Mouse (Mus musculus): ENCODE data around the gene Gm21119. TPM values are rescaled to one million over a fixed set of nuclear protein-coding genes. Genes with fewer than 3 reads are reported as not detected.
"Not testable (repeated sequence)": the region's sequence is repeated elsewhere in the genome, so short reads cannot be mapped to it uniquely, and the experiment has no call there.

The Gm21119 gene
- polyA plus RNA-seq, 1 experiment from 2014 or later: not detected

- not testable (repeated sequence) for H3K27me3 ChIP-seq (ENCODE audit: insufficient read depth, low read length)
Observed at GRCm38 (mm10) chr8:20596081-20596841, 18.5 kb upstream of the Gm21119 start.

GRCm38 (mm10) chr8:20596842-20597708, 17.6 kb upstream of the Gm21119 start:
- not testable (repeated sequence) for H3K27ac ChIP-seq (ENCODE audit: low read length); H3K27me3 ChIP-seq (ENCODE audit: insufficient read depth, low read length); H3K4me3 ChIP-seq (ENCODE audit: low read length); H3K4me2 ChIP-seq (replicated peaks; ENCODE audit: low read depth, low read length); H3K4me1 ChIP-seq (ENCODE audit: insufficient read depth, low read length); H3K36me3 ChIP-seq (ENCODE audit: insufficient read depth, low read length); H3K9me3 ChIP-seq (ENCODE audit: low read length); H3K9ac ChIP-seq (replicated peaks; ENCODE audit: low read length)
- ATAC-seq (ENCODE audit: low FRiP score, low TSS enrichment): peak; percentile 85
- 77% methylated on average over 8 of the region's 13 CpGs for WGBS

More at GRCm38 (mm10) chr8:20596081-20596841, 18.5 kb upstream of the Gm21119 start:
- H3K9ac ChIP-seq (replicated peaks; ENCODE audit: low read length); H3K4me3 ChIP-seq (ENCODE audit: low read length); H3K4me2 ChIP-seq (replicated peaks; ENCODE audit: low read depth, low read length); H3K27ac ChIP-seq (ENCODE audit: low read length); H3K4me1 ChIP-seq (ENCODE audit: insufficient read depth, low read length); H3K36me3 ChIP-seq (ENCODE audit: insufficient read depth, low read length); H3K9me3 ChIP-seq (ENCODE audit: low read length): not testable (repeated sequence)
- 0 out of 2 replicates have a peak, but pooled peaks have one; percentile 49 for ATAC-seq (ENCODE audit: low FRiP score, low TSS enrichment)
- 84% methylated on average over 6 of the region's 9 CpGs for WGBS

GRCm38 (mm10) chr8:20598300-20599170, 16.2 kb upstream of the Gm21119 start:
- not testable (repeated sequence) for H3K27ac ChIP-seq (ENCODE audit: low read length); H3K36me3 ChIP-seq (ENCODE audit: insufficient read depth, low read length); H3K4me3 ChIP-seq (ENCODE audit: low read length); H3K9ac ChIP-seq (replicated peaks; ENCODE audit: low read length); H3K4me1 ChIP-seq (ENCODE audit: insufficient read depth, low read length); H3K9me3 ChIP-seq (ENCODE audit: low read length); H3K4me2 ChIP-seq (replicated peaks; ENCODE audit: low read depth, low read length); H3K27me3 ChIP-seq (ENCODE audit: insufficient read depth, low read length)
- WGBS: 86% methylated on average over 5 of the region's 10 CpGs
- ATAC-seq (ENCODE audit: low FRiP score, low TSS enrichment): peak; percentile 95

GRCm38 (mm10) chr8:20599350-20599749, 15.4 kb upstream of the Gm21119 start:
- not testable (repeated sequence) for H3K9ac ChIP-seq (replicated peaks; ENCODE audit: low read length); H3K9me3 ChIP-seq (ENCODE audit: low read length); H3K27ac ChIP-seq (ENCODE audit: low read length); H3K4me2 ChIP-seq (replicated peaks; ENCODE audit: low read depth, low read length); H3K27me3 ChIP-seq (ENCODE audit: insufficient read depth, low read length); H3K36me3 ChIP-seq (ENCODE audit: insufficient read depth, low read length); H3K4me1 ChIP-seq (ENCODE audit: insufficient read depth, low read length); ATAC-seq (ENCODE audit: low FRiP score, low TSS enrichment); H3K4me3 ChIP-seq (ENCODE audit: low read length)
- 82% methylated on average over 3 of the region's 6 CpGs for WGBS

GRCm38 (mm10) chr8:20610856-20611255, 3.9 kb upstream of the Gm21119 start:
- H3K4me2 ChIP-seq (replicated peaks; ENCODE audit: low read depth, low read length); H3K27ac ChIP-seq (ENCODE audit: low read length); H3K4me1 ChIP-seq (ENCODE audit: insufficient read depth, low read length); ATAC-seq (ENCODE audit: low FRiP score, low TSS enrichment); H3K27me3 ChIP-seq (ENCODE audit: insufficient read depth, low read length); H3K4me3 ChIP-seq (ENCODE audit: low read length); H3K36me3 ChIP-seq (ENCODE audit: insufficient read depth, low read length); H3K9me3 ChIP-seq (ENCODE audit: low read length); H3K9ac ChIP-seq (replicated peaks; ENCODE audit: low read length): not testable (repeated sequence)
- no CpG with 5 or more reads among the region's 1 CpGs for WGBS

- not testable (repeated sequence) for H3K4me3 ChIP-seq (ENCODE audit: low read length); H3K27ac ChIP-seq (ENCODE audit: low read length); ATAC-seq (ENCODE audit: low FRiP score, low TSS enrichment); H3K36me3 ChIP-seq (ENCODE audit: insufficient read depth, low read length); H3K27me3 ChIP-seq (ENCODE audit: insufficient read depth, low read length); H3K9me3 ChIP-seq (ENCODE audit: low read length); H3K4me2 ChIP-seq (replicated peaks; ENCODE audit: low read depth, low read length); H3K9ac ChIP-seq (replicated peaks; ENCODE audit: low read length); H3K4me1 ChIP-seq (ENCODE audit: insufficient read depth, low read length)
Observed at GRCm38 (mm10) chr8:20612721-20613120, 2.0 kb upstream of the Gm21119 start.

- H3K4me2 ChIP-seq (replicated peaks; ENCODE audit: low read depth, low read length); H3K4me3 ChIP-seq (ENCODE audit: low read length); ATAC-seq (ENCODE audit: low FRiP score, low TSS enrichment); H3K9ac ChIP-seq (replicated peaks; ENCODE audit: low read length); H3K4me1 ChIP-seq (ENCODE audit: insufficient read depth, low read length); H3K27ac ChIP-seq (ENCODE audit: low read length); H3K36me3 ChIP-seq (ENCODE audit: insufficient read depth, low read length); H3K27me3 ChIP-seq (ENCODE audit: insufficient read depth, low read length); H3K9me3 ChIP-seq (ENCODE audit: low read length): not testable (repeated sequence)
- WGBS: 50% methylated on average over 1 of the region's 1 CpGs
Observed at GRCm38 (mm10) chr8:20630766-20631165, 16.0 kb downstream of the Gm21119 start.

- no CpG with 5 or more reads among the region's 1 CpGs for WGBS
- not testable (repeated sequence) for H3K27me3 ChIP-seq (ENCODE audit: insufficient read depth, low read length); H3K27ac ChIP-seq (ENCODE audit: low read length); ATAC-seq (ENCODE audit: low FRiP score, low TSS enrichment); H3K4me3 ChIP-seq (ENCODE audit: low read length); H3K9ac ChIP-seq (replicated peaks; ENCODE audit: low read length); H3K4me1 ChIP-seq (ENCODE audit: insufficient read depth, low read length); H3K4me2 ChIP-seq (replicated peaks; ENCODE audit: low read depth, low read length); H3K36me3 ChIP-seq (ENCODE audit: insufficient read depth, low read length); H3K9me3 ChIP-seq (ENCODE audit: low read length)
Observed at GRCm38 (mm10) chr8:20637931-20638330, 23.2 kb downstream of the Gm21119 start.

- H3K4me3 ChIP-seq (ENCODE audit: low read length); ATAC-seq (ENCODE audit: low FRiP score, low TSS enrichment); H3K4me2 ChIP-seq (replicated peaks; ENCODE audit: low read depth, low read length): not testable (repeated sequence)
Observed at GRCm38 (mm10) chr8:20643536-20643935, 28.8 kb downstream of the Gm21119 start.

More at GRCm38 (mm10) chr8:20643536-20643935, 28.8 kb downstream of the Gm21119 start:
- H3K27ac ChIP-seq (ENCODE audit: low read length); H3K36me3 ChIP-seq (ENCODE audit: insufficient read depth, low read length); H3K27me3 ChIP-seq (ENCODE audit: insufficient read depth, low read length); H3K4me1 ChIP-seq (ENCODE audit: insufficient read depth, low read length); H3K9me3 ChIP-seq (ENCODE audit: low read length); H3K9ac ChIP-seq (replicated peaks; ENCODE audit: low read length): not testable (repeated sequence)
- WGBS: no CpG with 5 or more reads among the region's 1 CpGs

Measured in kidney, embryonic 16.5 days (tissue).